Mouse (Mus musculus) layer of hippocampus, postnatal 36 days (tissue): ENCODE results near the gene Cttnbp2. TPM values are rescaled to one million over a fixed set of nuclear protein-coding genes. Genes with fewer than 3 reads are reported as not detected.
"Not testable (repeated sequence)": the region's sequence is repeated elsewhere in the genome, so short reads cannot be mapped to it uniquely, and the experiment has no call there.

Experiments
- DNase-seq, 2 experiments: peaks; one replicate each; pipeline ENCODE4 v3.0.0; 2022
- total RNA-seq, 2 experiments: library from RNA; stranded (reverse); gene quantifications; 2 replicates each; pipeline ENCODE4 v1.2.3; 2021

Gene Cttnbp2
- total RNA-seq, 2 experiments from 2014 or later = 264 to 288 TPM

- DNase-seq = no peak
Observed at GRCm38 (mm10) chr6:18415961-18416360, 98.7 kb downstream of the Cttnbp2 start.

GRCm38 (mm10) chr6:18411505-18412225 lies 103.0 kb downstream of the Cttnbp2 start:
- DNase-seq = no peak

GRCm38 (mm10) chr6:18408445-18408844 lies 106.2 kb downstream of the Cttnbp2 start:
- no peak for DNase-seq

GRCm38 (mm10) chr6:18401066-18401674 lies 113.5 kb downstream of the Cttnbp2 start:
- DNase-seq = no peak

GRCm38 (mm10) chr6:18381380-18381779 lies 133.3 kb downstream of the Cttnbp2 start:
- no peak for DNase-seq

- no peak for DNase-seq
Observed at GRCm38 (mm10) chr6:18380300-18381202, 134.1 kb downstream of the Cttnbp2 start.

GRCm38 (mm10) chr6:18377755-18378154 lies 136.9 kb downstream of the Cttnbp2 start:
- DNase-seq = not testable (repeated sequence)

- no peak for DNase-seq
Observed at GRCm38 (mm10) chr6:18374744-18375143, 139.9 kb downstream of the Cttnbp2 start.

- no peak for DNase-seq
Observed at GRCm38 (mm10) chr6:18373652-18374051, 141.0 kb downstream of the Cttnbp2 start.

- peak; percentile 40 to 55 for DNase-seq
Observed at GRCm38 (mm10) chr6:18372447-18373228, 142.0 kb downstream of the Cttnbp2 start.

GRCm38 (mm10) chr6:18369723-18370122 lies 144.9 kb downstream of the Cttnbp2 start:
- no peak for DNase-seq

GRCm38 (mm10) chr6:18369054-18369453 lies 145.6 kb downstream of the Cttnbp2 start:
- no peak for DNase-seq

GRCm38 (mm10) chr6:18362232-18362631 lies 152.4 kb downstream of the Cttnbp2 start:
- no peak for DNase-seq

- DNase-seq = no peak
Observed at GRCm38 (mm10) chr6:18360955-18361354, 153.7 kb downstream of the Cttnbp2 start.

- no peak for DNase-seq
Observed at GRCm38 (mm10) chr6:18360154-18360553, 154.5 kb downstream of the Cttnbp2 start.

GRCm38 (mm10) chr6:18349153-18349858 lies 165.3 kb downstream of the Cttnbp2 start:
- no peak for DNase-seq

- DNase-seq = no peak
Observed at GRCm38 (mm10) chr6:18344272-18344671, 170.4 kb downstream of the Cttnbp2 start.

- DNase-seq = no peak
Observed at GRCm38 (mm10) chr6:18338307-18338706, 176.3 kb downstream of the Cttnbp2 start.

- DNase-seq = no peak
Observed at GRCm38 (mm10) chr6:18335393-18335792, 179.2 kb downstream of the Cttnbp2 start.

GRCm38 (mm10) chr6:18322950-18323349 lies 191.7 kb downstream of the Cttnbp2 start:
- no peak for DNase-seq
